Mouse (Mus musculus) MEL (cell line): ENCODE measurements around the gene Limd2. TPM values are rescaled to one million over a fixed set of nuclear protein-coding genes. Genes with fewer than 3 reads are reported as not detected.

Source experiments
- DNase-seq: peaks from one replicate; pipeline ENCODE4 v3.0.0; 2011; ENCODE audit warnings: low read depth, low spot score
- H3K27ac ChIP-seq: 2 replicates; pipeline ENCODE4 v1.5.1; 2012; ENCODE audit warnings: low read depth, mild to moderate bottlenecking, control low read depth, low read length, moderate library complexity; ENCODE audit not compliant: control insufficient read depth
- H3K27me3 ChIP-seq, 2 experiments: fragments of 150-350 bp in 1 of 2; sonication (generic) in 1 of 2; 2 replicates each; pipeline ENCODE4 v1.6.1; 2012; ENCODE audit warnings: low read length in 2 of 2, mild to moderate bottlenecking in 2 of 2, improper control_type of control experiment in 1 of 2, moderate library complexity in 1 of 2; ENCODE audit not compliant: insufficient read depth in 2 of 2, control insufficient read depth in 1 of 2
- H3K36me3 ChIP-seq, 2 experiments: 2 replicates each; pipeline ENCODE4 v1.6.1; 2012 to 2014; ENCODE audit warnings: low read length in 2 of 2, improper control_type of control experiment in 1 of 2, inconsistent platforms in 1 of 2, mild to moderate bottlenecking in 1 of 2; ENCODE audit not compliant: insufficient read depth in 2 of 2, control insufficient read depth in 1 of 2
- H3K4me1 ChIP-seq, 2 experiments: fragments of 150-350 bp in 1 of 2; sonication (generic) in 1 of 2; 2 replicates each; pipeline ENCODE4 v1.6.1; 2012; ENCODE audit warnings: low read length in 2 of 2, improper control_type of control experiment in 1 of 2, mild to moderate bottlenecking in 1 of 2; ENCODE audit not compliant: insufficient read depth in 2 of 2, control insufficient read depth in 1 of 2
- H3K4me3 ChIP-seq, 2 experiments: fragments of 150-350 bp in 1 of 2; sonication (generic) in 1 of 2; 2 replicates each; pipeline ENCODE4 v1.5.1; 2012; ENCODE audit warnings: low read depth in 2 of 2, low read length in 2 of 2, mild to moderate bottlenecking in 2 of 2, moderate library complexity in 2 of 2, control low read depth in 1 of 2, improper control_type of control experiment in 1 of 2; ENCODE audit not compliant: control insufficient read depth in 1 of 2, insufficient read depth in 1 of 2
- H3K79me2 ChIP-seq: 2 replicates; pipeline ENCODE4 v1.6.1; 2012; ENCODE audit warnings: mild to moderate bottlenecking, low read length, moderate library complexity; ENCODE audit not compliant: control insufficient read depth, poor library complexity, insufficient read depth
- H3K9ac ChIP-seq: 2 replicates; pipeline ENCODE4 v1.6.1; 2012; ENCODE audit warnings: low read depth, mild to moderate bottlenecking, control low read depth, low read length, moderate library complexity; ENCODE audit not compliant: control insufficient read depth, poor library complexity, severe bottlenecking
- H3K9me3 ChIP-seq: fragments of 150-350 bp; sonication (generic); replicated peaks from 2 replicates; pipeline ENCODE4 v1.6.1; 2012; ENCODE audit warnings: mild to moderate bottlenecking, low read length, improper control_type of control experiment, moderate library complexity; ENCODE audit not compliant: insufficient read depth
- BHLHE40 ChIP-seq: IDR thresholded peaks from 2 replicates; pipeline ENCODE4 v1.6.1; 2012; ENCODE audit warnings: low read depth, mild to moderate bottlenecking, inconsistent platforms, low read length, improper control_type of control experiment, borderline replicate concordance
- CHD1 ChIP-seq: IDR thresholded peaks from 2 replicates; pipeline ENCODE4 v1.6.1; 2012; ENCODE audit warnings: low read depth, mild to moderate bottlenecking, inconsistent platforms, low read length, improper control_type of control experiment
- CHD2 ChIP-seq: IDR thresholded peaks from 2 replicates; pipeline ENCODE4 v1.6.1; 2011; ENCODE audit warnings: low read length, improper control_type of control experiment
- ELF1 ChIP-seq: IDR thresholded peaks from 2 replicates; pipeline ENCODE4 v1.6.1; 2014; ENCODE audit warnings: low read depth, mild to moderate bottlenecking, inconsistent platforms, low read length, improper control_type of control experiment, moderate library complexity
- EP300 ChIP-seq, 2 experiments: IDR thresholded peaks; 2 replicates each; pipeline ENCODE4 v1.6.1; 2011; ENCODE audit warnings: improper control_type of control experiment in 2 of 2, low read length in 2 of 2, low read depth in 1 of 2, mild to moderate bottlenecking in 1 of 2
- ETS1 ChIP-seq: IDR thresholded peaks from 2 replicates; pipeline ENCODE4 v1.6.1; 2012; ENCODE audit warnings: low read depth, mild to moderate bottlenecking, inconsistent platforms, low read length, improper control_type of control experiment, moderate library complexity
- GABPA ChIP-seq: IDR thresholded peaks from 2 replicates; pipeline ENCODE4 v1.6.1; 2012; ENCODE audit warnings: low read depth, mild to moderate bottlenecking, inconsistent platforms, low read length, improper control_type of control experiment, moderate library complexity
- GATA1 ChIP-seq: IDR thresholded peaks from 2 replicates; pipeline ENCODE4 v1.6.1; 2011; ENCODE audit warnings: low read depth, low read length, improper control_type of control experiment
- JUND ChIP-seq: IDR thresholded peaks from 2 replicates; pipeline ENCODE4 v1.6.1; 2011; ENCODE audit warnings: low read depth, mild to moderate bottlenecking, improper control_type of control experiment, low read length
- KAT2A ChIP-seq: conservative IDR thresholded peaks from 2 replicates; pipeline ENCODE4 v1.6.1; 2012; ENCODE audit warnings: low read depth, low read length, improper control_type of control experiment, inconsistent platforms
- MAFK ChIP-seq: IDR thresholded peaks from 2 replicates; pipeline ENCODE4 v1.6.1; 2011; ENCODE audit warnings: low read depth, mild to moderate bottlenecking, low read length, improper control_type of control experiment, borderline replicate concordance
- MAX ChIP-seq: IDR thresholded peaks from 2 replicates; pipeline ENCODE4 v1.6.1; 2011; ENCODE audit warnings: low read length, improper control_type of control experiment
- MAZ ChIP-seq: IDR thresholded peaks from 2 replicates; pipeline ENCODE4 v1.6.1; 2012; ENCODE audit warnings: low read depth, mild to moderate bottlenecking, inconsistent platforms, low read length, improper control_type of control experiment
- MXI1 ChIP-seq: IDR thresholded peaks from 2 replicates; pipeline ENCODE4 v1.6.1; 2011; ENCODE audit warnings: mild to moderate bottlenecking, low read depth, low read length, improper control_type of control experiment
- MYB ChIP-seq: IDR thresholded peaks from 2 replicates; pipeline ENCODE4 v1.6.1; 2011; ENCODE audit warnings: mild to moderate bottlenecking, low read depth, low read length, improper control_type of control experiment
- NRF1 ChIP-seq: IDR thresholded peaks from 2 replicates; pipeline ENCODE4 v1.6.1; 2014; ENCODE audit warnings: low read depth, mild to moderate bottlenecking, inconsistent platforms, low read length, improper control_type of control experiment, moderate library complexity; ENCODE audit not compliant: poor library complexity, insufficient read depth, severe bottlenecking
- RCOR1 ChIP-seq: IDR thresholded peaks from 2 replicates; pipeline ENCODE4 v1.6.1; 2012; ENCODE audit warnings: low read depth, mild to moderate bottlenecking, inconsistent platforms, low read length, improper control_type of control experiment
- SIN3A ChIP-seq: IDR thresholded peaks from 2 replicates; pipeline ENCODE4 v1.6.1; 2012; ENCODE audit warnings: low read length, improper control_type of control experiment, inconsistent platforms
- SMC3 ChIP-seq: IDR thresholded peaks from 2 replicates; pipeline ENCODE4 v1.6.1; 2011; ENCODE audit warnings: low read depth, low read length, improper control_type of control experiment
- TAL1 ChIP-seq: IDR thresholded peaks from 2 replicates; pipeline ENCODE4 v1.6.1; 2012; ENCODE audit warnings: mild to moderate bottlenecking, inconsistent platforms, low read length, moderate library complexity, mixed read lengths
- TBP ChIP-seq: IDR thresholded peaks from 2 replicates; pipeline ENCODE4 v1.8.0; 2011; ENCODE audit warnings: low read depth, low read length, improper control_type of control experiment
- UBTF ChIP-seq: IDR thresholded peaks from 2 replicates; pipeline ENCODE4 v1.6.1; 2012; ENCODE audit warnings: low read depth, mild to moderate bottlenecking, inconsistent platforms, low read length, improper control_type of control experiment, moderate library complexity, borderline replicate concordance; ENCODE audit not compliant: insufficient read depth
- USF1 ChIP-seq: IDR thresholded peaks from 2 replicates; pipeline ENCODE4 v1.6.1; 2014; ENCODE audit warnings: low read depth, mild to moderate bottlenecking, inconsistent platforms, low read length, improper control_type of control experiment, moderate library complexity
- ZKSCAN1 ChIP-seq: IDR thresholded peaks from 2 replicates; pipeline ENCODE4 v1.6.1; 2012; ENCODE audit warnings: low read depth, mild to moderate bottlenecking, inconsistent platforms, low read length, improper control_type of control experiment, moderate library complexity
- ZMIZ1 ChIP-seq: IDR thresholded peaks from 2 replicates; pipeline ENCODE4 v1.6.1; 2012; ENCODE audit warnings: low read depth, mild to moderate bottlenecking, inconsistent platforms, low read length, improper control_type of control experiment, moderate library complexity
- polyA plus RNA-seq, 2 experiments: library from polyadenylated mRNA; stranded (reverse) in 1 of 2; unstranded in 1 of 2; fragments of >175 nt in 1 of 2; fragments of >200 nt in 1 of 2; gene quantifications; 2 replicates each; pipeline versions ENCODE4 v1.2.1 to v1.2.4; 2012; ENCODE audit warnings: low replicate concordance in 2 of 2, low read depth in 1 of 2; ENCODE audit not compliant: insufficient read length in 2 of 2, insufficient read depth in 1 of 2, missing spikeins in 1 of 2
- total RNA-seq: library from RNA; depleted of rRNA; stranded (reverse); fragments of 300-350 nt; gene quantifications from 2 replicates; pipeline ENCODE4 v1.2.3, GENCODE M21; 2012

The Limd2 gene
- total and polyA plus RNA-seq, 3 experiments = 58.6 to 201 TPM; not detected in 1

- peak; percentile 80; the same call in 1 of the 2 replicates for TF ChIP-seq MAZ
- peak; percentile 34 for TF ChIP-seq USF1
- no peak for TF ChIP-seq TAL1
- peak; percentile 19; the same call in 1 of the 2 replicates for TF ChIP-seq SMC3
- peak; percentile 37; the same call in 1 of the 2 replicates for TF ChIP-seq ETS1
- TF ChIP-seq KAT2A = no peak
- peak; percentile 30; the same call in 1 of the 2 replicates for TF ChIP-seq CHD1
- peak; percentile 38 for TF ChIP-seq MAX
- TF ChIP-seq ZMIZ1 = peak; percentile 93; the same call in 1 of the 2 replicates
- TF ChIP-seq ZKSCAN1 = peak; percentile 33; the same call in 1 of the 2 replicates
- TF ChIP-seq TBP = peak; percentile 65; the same call in 1 of the 2 replicates
- peak; percentile 90 for TF ChIP-seq NRF1
- TF ChIP-seq MAFK = no peak
- 0 out of 2 replicates have a peak, but pooled peaks have one; percentile 12 for TF ChIP-seq GABPA
- TF ChIP-seq UBTF = no peak
- peak; percentile 56; the same call in 1 of the 2 replicates for TF ChIP-seq MYB
These were observed 32.9 kb upstream of the Limd2 start (continued) for GRCm38 (mm10) chr11:106193371-106194154.

- DNase-seq = peak; percentile 88
- Histone ChIP-seq H3K27ac (peak overlapping the region; percentile 84), H3K9me3 (no peaks in the 10 kb centered on the region), H3K79me2 (peaks cover 2% of the 10 kb centered on the region; the same call in 1 of the 2 replicates), H3K27me3 (no peaks in the 10 kb centered on the region), H3K9ac (peak overlapping the region; percentile 82), H3K36me3 (peaks cover under 1 to 17% of the 10 kb centered on the region in 2 experiments; a peak in 3 of 4 replicates), H3K4me1 (peaks cover 5 to 12% of the 10 kb centered on the region in 2 experiments), H3K4me3 (peak overlapping the region; percentile 74 to 89)
- 0 out of 2 replicates have a peak, but pooled peaks have one; percentile 12 for TF ChIP-seq MAZ
- TF ChIP-seq ZMIZ1 = no peak; the same call in 1 of the 2 replicates
- TF ChIP-seq GABPA = no peak
- TF ChIP-seq SMC3 = no peak
- TF ChIP-seq EP300 (IDR thresholded peaks at IDR 0.05; ENCODE audit: low read depth in 1 of 2, low read length in 2 of 2) = 0 out of 4 replicates have a peak, but pooled peaks have one; percentile 2 to 13
- 0 out of 2 replicates have a peak, but pooled peaks have one; percentile 57 for TF ChIP-seq TBP
- TF ChIP-seq BHLHE40 = no peak
- TF ChIP-seq SIN3A = peak; percentile 72
- no peak for TF ChIP-seq MYB
- TF ChIP-seq RCOR1 = no peak
- TF ChIP-seq JUND = no peak
- TF ChIP-seq GATA1 = peak; percentile 24; the same call in 1 of the 2 replicates
- peak; percentile 39 for TF ChIP-seq MXI1
- no peak; the same call in 1 of the 2 replicates for TF ChIP-seq CHD2
- no peak for TF ChIP-seq ELF1
These were observed 32.2 kb upstream of the Limd2 start for GRCm38 (mm10) chr11:106192657-106193370.
